Mouse (Mus musculus): ENCODE results near the gene Catspere2. TPM values are rescaled to one million over a fixed set of nuclear protein-coding genes. Genes with fewer than 3 reads are reported as not detected.
A peak's percentile ranks its signal among the peaks of the same experiment; 100 is the strongest.
"Not testable (repeated sequence)": the region's sequence is repeated elsewhere in the genome, so short reads cannot be mapped to it uniquely, and the experiment has no call there.

Gene Catspere2
- total and polyA plus RNA-seq, 2 experiments from 2014 or later = 0.12 TPM; not detected in 1

GRCm38 (mm10) chr1:178108514-178108913 lies 125.3 kb downstream of the Catspere2 start:
- not testable (repeated sequence) for H3K4me3 ChIP-seq (ENCODE audit: low read depth, low read length); H3K9me3 ChIP-seq (replicated peaks; ENCODE audit: control insufficient read depth, low read length); H3K9ac ChIP-seq (replicated peaks; ENCODE audit: low read depth, low read length); H3K36me3 ChIP-seq (replicated peaks; ENCODE audit: control insufficient read depth, insufficient read depth, low read length); H3K27me3 ChIP-seq (ENCODE audit: control insufficient read depth, insufficient read depth, low read length); H3K27ac ChIP-seq (ENCODE audit: low read depth); ATAC-seq (ENCODE audit: insufficient read depth, low read depth); DNase-seq (ENCODE audit: low spot score); H3K4me2 ChIP-seq (ENCODE audit: low read depth, low read length); H3K4me1 ChIP-seq (ENCODE audit: control insufficient read depth, insufficient read depth)
- 45% methylated on average over 1 of the region's 1 CpGs for WGBS

GRCm38 (mm10) chr1:178122236-178122635 lies 139.0 kb downstream of the Catspere2 start:
- 15% methylated on average over 2 of the region's 2 CpGs for WGBS
- DNase-seq (ENCODE audit: low spot score); H3K4me2 ChIP-seq (ENCODE audit: low read depth, low read length); H3K4me1 ChIP-seq (ENCODE audit: control insufficient read depth, insufficient read depth); H3K4me3 ChIP-seq (ENCODE audit: low read depth, low read length); H3K27ac ChIP-seq (ENCODE audit: low read depth); H3K36me3 ChIP-seq (replicated peaks; ENCODE audit: control insufficient read depth, insufficient read depth, low read length); ATAC-seq (ENCODE audit: insufficient read depth, low read depth); H3K9ac ChIP-seq (replicated peaks; ENCODE audit: low read depth, low read length); H3K9me3 ChIP-seq (replicated peaks; ENCODE audit: control insufficient read depth, low read length); H3K27me3 ChIP-seq (ENCODE audit: control insufficient read depth, insufficient read depth, low read length): not testable (repeated sequence)

- ATAC-seq (ENCODE audit: insufficient read depth, low read depth) = no peak
- no peaks in the 10 kb centered on the region for H3K36me3 ChIP-seq (replicated peaks; ENCODE audit: control insufficient read depth, insufficient read depth, low read length)
- no peak overlapping the region for H3K4me2 ChIP-seq (ENCODE audit: low read depth, low read length)
- TF ChIP-seq CTCF (IDR thresholded peaks at IDR 0.05; ENCODE audit: low read depth) (no peak), EP300 (IDR thresholded peaks at IDR 0.05; ENCODE audit: low read depth) (no peak)
- H3K4me3 ChIP-seq (ENCODE audit: low read depth, low read length) = no peak overlapping the region
- DNase-seq (ENCODE audit: low spot score) = no peak
- H3K27me3 ChIP-seq (ENCODE audit: control insufficient read depth, insufficient read depth, low read length) = no peaks in the 10 kb centered on the region
- no peaks in the 10 kb centered on the region for H3K9me3 ChIP-seq (replicated peaks; ENCODE audit: control insufficient read depth, low read length)
- WGBS = 88% methylated on average over 12 of the region's 12 CpGs
- no peak overlapping the region for H3K9ac ChIP-seq (replicated peaks; ENCODE audit: low read depth, low read length)
- no peaks in the 10 kb centered on the region for H3K4me1 ChIP-seq (ENCODE audit: control insufficient read depth, insufficient read depth)
- no peak overlapping the region for H3K27ac ChIP-seq (ENCODE audit: low read depth)
Observed at GRCm38 (mm10) chr1:178134288-178134687, 151.1 kb downstream of the Catspere2 start.

- H3K9ac ChIP-seq (replicated peaks; ENCODE audit: low read depth, low read length); H3K36me3 ChIP-seq (replicated peaks; ENCODE audit: control insufficient read depth, insufficient read depth, low read length); H3K4me2 ChIP-seq (ENCODE audit: low read depth, low read length); H3K27me3 ChIP-seq (ENCODE audit: control insufficient read depth, insufficient read depth, low read length); H3K9me3 ChIP-seq (replicated peaks; ENCODE audit: control insufficient read depth, low read length); H3K27ac ChIP-seq (ENCODE audit: low read depth); H3K4me1 ChIP-seq (ENCODE audit: control insufficient read depth, insufficient read depth); ATAC-seq (ENCODE audit: insufficient read depth, low read depth); H3K4me3 ChIP-seq (ENCODE audit: low read depth, low read length): not testable (repeated sequence)
- TF ChIP-seq CTCF (IDR thresholded peaks at IDR 0.05; ENCODE audit: low read depth) = peak; percentile 51
- 8% methylated on average over 2 of the region's 2 CpGs for WGBS
- peak; percentile 25 for DNase-seq (ENCODE audit: low spot score)
Observed at GRCm38 (mm10) chr1:178146513-178146912, 163.3 kb downstream of the Catspere2 start.

- H3K36me3 ChIP-seq (replicated peaks; ENCODE audit: control insufficient read depth, insufficient read depth, low read length); H3K4me2 ChIP-seq (ENCODE audit: low read depth, low read length); DNase-seq (ENCODE audit: low spot score); H3K9me3 ChIP-seq (replicated peaks; ENCODE audit: control insufficient read depth, low read length); H3K4me3 ChIP-seq (ENCODE audit: low read depth, low read length); H3K4me1 ChIP-seq (ENCODE audit: control insufficient read depth, insufficient read depth); H3K9ac ChIP-seq (replicated peaks; ENCODE audit: low read depth, low read length); H3K27ac ChIP-seq (ENCODE audit: low read depth); H3K27me3 ChIP-seq (ENCODE audit: control insufficient read depth, insufficient read depth, low read length); ATAC-seq (ENCODE audit: insufficient read depth, low read depth): not testable (repeated sequence)
- 63% methylated on average over 3 of the region's 4 CpGs for WGBS
Observed at GRCm38 (mm10) chr1:178146915-178147314, 163.7 kb downstream of the Catspere2 start.

GRCm38 (mm10) chr1:178182251-178182650 lies 199.0 kb downstream of the Catspere2 start:
- DNase-seq (ENCODE audit: low spot score) (no peak), ATAC-seq (ENCODE audit: insufficient read depth, low read depth) (no peak)
- Histone ChIP-seq H3K9ac (replicated peaks; ENCODE audit: low read depth, low read length) (no peak overlapping the region), H3K4me2 (ENCODE audit: low read depth, low read length) (no peak overlapping the region), H3K9me3 (replicated peaks; ENCODE audit: control insufficient read depth, low read length) (no peaks in the 10 kb centered on the region), H3K4me1 (ENCODE audit: control insufficient read depth, insufficient read depth) (no peaks in the 10 kb centered on the region), H3K36me3 (replicated peaks; ENCODE audit: control insufficient read depth, insufficient read depth, low read length) (no peaks in the 10 kb centered on the region), H3K27ac (ENCODE audit: low read depth) (no peak overlapping the region), H3K4me3 (ENCODE audit: low read depth, low read length) (no peak overlapping the region), H3K27me3 (ENCODE audit: control insufficient read depth, insufficient read depth, low read length) (no peaks in the 10 kb centered on the region)
- TF ChIP-seq CTCF (IDR thresholded peaks at IDR 0.05; ENCODE audit: low read depth) = no peak
- no peak for TF ChIP-seq EP300 (IDR thresholded peaks at IDR 0.05; ENCODE audit: low read depth)
- WGBS = 81% methylated on average over 2 of the region's 2 CpGs

Measured in heart, postnatal 0 days (tissue).